ENCODE assay signal across 8 mouse cellular contexts in genomic region chr11:32587191-32588089, GRCm38 (mm10). TPM values are rescaled to one million over a fixed set of nuclear protein-coding genes. Genes with fewer than 3 reads are reported as not detected.
DNase-seq lines count a peak whose midpoint lies in the region; ATAC-seq lines count a peak whose summit lies in the region.

No protein-coding gene starts in this region.

- WGBS in forebrain, embryonic 15.5 days, result 71% methylated on average over 17 of the region's 17 CpGs
- 76% methylated on average over 17 of the region's 17 CpGs for WGBS in midbrain, embryonic 15.5 days

- H3K4me1 ChIP-seq in forebrain, embryonic 15.5 days, result peaks cover 14% of the 10 kb centered on the region
- peaks cover 14% of the 10 kb centered on the region; the same call in 1 of the 2 replicates for H3K4me1 ChIP-seq in midbrain, embryonic 15.5 days

- peak overlapping the region; percentile 36 for H3K9ac ChIP-seq in forebrain, embryonic 15.5 days (replicated peaks)
- H3K9ac ChIP-seq in midbrain, embryonic 15.5 days, result peak overlapping the region; percentile 25; the same call in 1 of the 2 replicates

- no peaks in the 10 kb centered on the region for H3K9me3 ChIP-seq in forebrain, embryonic 15.5 days
- no peaks in the 10 kb centered on the region for H3K9me3 ChIP-seq in midbrain, embryonic 15.5 days

- H3K36me3 ChIP-seq in forebrain, embryonic 15.5 days, result no peaks in the 10 kb centered on the region
- H3K36me3 ChIP-seq in midbrain, embryonic 15.5 days (replicated peaks), result no peaks in the 10 kb centered on the region

- H3K4me2 ChIP-seq in forebrain, embryonic 15.5 days (replicated peaks), result no peak overlapping the region
- H3K4me2 ChIP-seq in midbrain, embryonic 15.5 days, result no peak overlapping the region

- no peaks in the 10 kb centered on the region for H3K27me3 ChIP-seq in forebrain, embryonic 15.5 days
- H3K27me3 ChIP-seq in midbrain, embryonic 15.5 days (replicated peaks), result no peaks in the 10 kb centered on the region

- no peak overlapping the region for H3K4me3 ChIP-seq in forebrain, embryonic 15.5 days
- H3K4me3 ChIP-seq in midbrain, embryonic 15.5 days, result no peak overlapping the region

- H3K27ac ChIP-seq in forebrain, embryonic 15.5 days (replicated peaks), result no peak overlapping the region
- H3K27ac ChIP-seq in midbrain, embryonic 15.5 days, result peak overlapping the region; percentile 10; the same call in 1 of the 2 replicates

- peak; percentile 3 for DNase-seq in gastrocnemius, postnatal 25 days
- DNase-seq in gastrocnemius, adult 18-20 months (ENCODE audit: low spot score), result no peak
- peak; percentile 65 for DNase-seq in CD4-positive helper T cell, adult 2 months (ENCODE audit: low read depth, low spot score)
- DNase-seq in urinary bladder, postnatal 36 days (ENCODE audit: low spot score in 2 of 2), result no peak
- DNase-seq in c-Kit-positive CD71-positive TER-119-positive erythroid progenitor cells, embryonic 14.5 days (ENCODE audit: low spot score), result no peak

- ATAC-seq in forebrain, embryonic 15.5 days (replicated peaks), result no peak
- ATAC-seq in midbrain, embryonic 15.5 days (replicated peaks), result no peak
- ATAC-seq in cerebellum, adult (ENCODE audit: insufficient number of reproducible peaks, low FRiP score, low TSS enrichment), result no peak

RNA-seq across cellular contexts. Expression of gene Stk10, which starts 54.3 kb away (rescaled TPM):
- total RNA-seq in gastrocnemius, postnatal 25 days (2021), result 1 to 10 TPM; 2.6 to 3.2 TPM
- total RNA-seq in gastrocnemius, adult 18-20 months (2021), result 1 to 10 TPM; 2.2 to 4.4 TPM
- polyA plus RNA-seq in forebrain, embryonic 15.5 days (2015; fragmentation: Nextera tagmentation; extraction: Ambion mirVana), result 1.4 and 2.1 TPM in 2 replicates
- polyA plus RNA-seq in midbrain, embryonic 15.5 days (2015; fragmentation: Nextera tagmentation; extraction: Ambion mirVana), result 2.0 and 2.3 TPM in 2 replicates

RNA-seq across cellular contexts. Expression of gene Fbxw11, which starts 55.1 kb away (rescaled TPM):
- 10 to 100 TPM; 41.5 to 52.7 TPM for total RNA-seq in gastrocnemius, postnatal 25 days (2021)
- 10 to 100 TPM; 55.5 to 66.3 TPM for total RNA-seq in gastrocnemius, adult 18-20 months (2021)
- polyA plus RNA-seq in forebrain, embryonic 15.5 days (2015; fragmentation: Nextera tagmentation; extraction: Ambion mirVana), result 125 and 127 TPM in 2 replicates
- 120 and 126 TPM in 2 replicates for polyA plus RNA-seq in midbrain, embryonic 15.5 days (2015; fragmentation: Nextera tagmentation; extraction: Ambion mirVana)

RNA-seq across cellular contexts. Expression of gene Efcab9, which starts 55.6 kb away (rescaled TPM):
- total RNA-seq in gastrocnemius, postnatal 25 days (2021), result 1 to 10 TPM in 1 of 2 experiments, under 1 TPM in 1; 0.75 to 1.0 TPM
- 1 to 10 TPM; 1.8 to 2.6 TPM for total RNA-seq in gastrocnemius, adult 18-20 months (2021)
- polyA plus RNA-seq in forebrain, embryonic 15.5 days (2015; fragmentation: Nextera tagmentation; extraction: Ambion mirVana), result 0.55 TPM in 1 of 2 replicates, not detected in the other
- 0.46 TPM in 1 of 2 replicates, not detected in the other for polyA plus RNA-seq in midbrain, embryonic 15.5 days (2015; fragmentation: Nextera tagmentation; extraction: Ambion mirVana)

Comparison
In these comparisons a context has a peak if more than half of its experiments do, and no peak if none do; other contexts are left out.
1. DNase-seq: peak in gastrocnemius, postnatal 25 days (single experiment) and CD4-positive helper T cell, adult 2 months (single experiment); none in gastrocnemius, adult 18-20 months (single experiment), urinary bladder, postnatal 36 days (0 of 2) and c-Kit-positive CD71-positive TER-119-positive erythroid progenitor cells, embryonic 14.5 days (single experiment).